Mouse (Mus musculus) brain, embryonic 14.5 days (tissue): ENCODE data around the gene Coro1a.

ENCODE experiments used
- CTCF ChIP-seq: fragments of 200-500 bp; IDR thresholded peaks from 2 replicates; pipeline ENCODE4 v1.5.1; 2012; ENCODE audit warnings: inconsistent platforms, mild to moderate bottlenecking, moderate library complexity, borderline replicate concordance; ENCODE audit not compliant: insufficient read depth, insufficient read length; ENCODE audit errors: extremely low read depth
- POLR2A ChIP-seq: fragments of 200-500 bp; IDR thresholded peaks from 2 replicates; pipeline ENCODE4 v1.6.1; 2012; ENCODE audit warnings: mild to moderate bottlenecking, inconsistent platforms, borderline replicate concordance; ENCODE audit not compliant: poor library complexity, insufficient read depth, insufficient read length, severe bottlenecking; ENCODE audit errors: extremely low read depth

DNA sequence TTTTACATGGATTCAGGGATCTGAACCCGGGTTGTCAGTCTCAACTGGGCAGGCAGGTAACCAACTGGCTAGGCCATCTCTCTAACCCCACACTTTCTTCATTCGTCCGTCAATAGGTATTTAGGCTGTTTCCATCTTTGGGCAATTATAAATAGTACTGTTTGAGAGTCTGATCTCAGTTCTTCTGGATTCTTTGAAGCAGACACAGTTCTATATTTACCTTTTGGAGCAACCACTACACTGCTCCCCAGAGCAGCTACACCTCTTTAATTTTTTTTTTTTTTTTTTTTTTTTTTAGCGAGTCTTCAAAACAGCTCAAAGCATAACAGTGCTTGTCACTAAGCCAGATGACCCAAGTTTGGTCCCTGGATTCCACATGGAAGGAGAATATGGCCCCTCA is 8.1 kb upstream of the Coro1a start:
- no peak for TF ChIP-seq CTCF
- no peak for TF ChIP-seq POLR2A
